Mouse (Mus musculus) bone marrow, adult 2 months (tissue): ENCODE measurements around the gene Zmym1. TPM values are rescaled to one million over a fixed set of nuclear protein-coding genes. Genes with fewer than 3 reads are reported as not detected.
"Not testable (repeated sequence)": the region's sequence is repeated elsewhere in the genome, so short reads cannot be mapped to it uniquely, and the experiment has no call there.

Experiments used
- H3K27ac ChIP-seq: fragments of 200-500 bp; 2 replicates; pipeline ENCODE4 v1.5.1; 2012; ENCODE audit warnings: low read depth, mild to moderate bottlenecking, control low read depth, inconsistent platforms, low read length; ENCODE audit not compliant: control insufficient read depth, poor library complexity, insufficient read depth
- H3K4me1 ChIP-seq: fragments of 200-500 bp; 2 replicates; pipeline ENCODE4 v1.6.1; 2011; ENCODE audit warnings: low read length; ENCODE audit not compliant: control insufficient read depth, insufficient read depth
- H3K4me3 ChIP-seq: fragments of 200-500 bp; replicated peaks from 2 replicates; pipeline ENCODE3; 2011; ENCODE audit warnings: mild to moderate bottlenecking, low read depth, low read length, control low read depth; ENCODE audit not compliant: control insufficient read depth
- CTCF ChIP-seq: fragments of 200-500 bp; IDR thresholded peaks from 2 replicates; pipeline ENCODE4 v1.5.1; 2011; ENCODE audit warnings: low read length, control low read depth; ENCODE audit not compliant: control insufficient read depth, insufficient read depth
- POLR2A ChIP-seq: fragments of 200-500 bp; IDR thresholded peaks from 2 replicates; pipeline ENCODE4 v1.6.1; 2011; ENCODE audit warnings: low read depth, mild to moderate bottlenecking, control low read depth, low read length, borderline replicate concordance; ENCODE audit not compliant: control insufficient read depth
- WGBS: fragments of 180-500 bp; shearing (Covaris S2); methylation state at CpG from one replicate; pipeline ENCODE4 v1.1.7; 2018; 5-methylcytosine and 5-hydroxymethylcytosine counted together
- polyA plus RNA-seq: library from polyadenylated mRNA; stranded (reverse); fragments of >200 nt; gene quantifications from 2 replicates; pipeline ENCODE4 v1.2.4, GENCODE M21; 2011; ENCODE audit warnings: low replicate concordance; ENCODE audit not compliant: missing spikeins, insufficient read depth, insufficient read length

Zmym1 gene
- polyA plus RNA-seq, 1 experiment, result 20.6 TPM

DNA sequence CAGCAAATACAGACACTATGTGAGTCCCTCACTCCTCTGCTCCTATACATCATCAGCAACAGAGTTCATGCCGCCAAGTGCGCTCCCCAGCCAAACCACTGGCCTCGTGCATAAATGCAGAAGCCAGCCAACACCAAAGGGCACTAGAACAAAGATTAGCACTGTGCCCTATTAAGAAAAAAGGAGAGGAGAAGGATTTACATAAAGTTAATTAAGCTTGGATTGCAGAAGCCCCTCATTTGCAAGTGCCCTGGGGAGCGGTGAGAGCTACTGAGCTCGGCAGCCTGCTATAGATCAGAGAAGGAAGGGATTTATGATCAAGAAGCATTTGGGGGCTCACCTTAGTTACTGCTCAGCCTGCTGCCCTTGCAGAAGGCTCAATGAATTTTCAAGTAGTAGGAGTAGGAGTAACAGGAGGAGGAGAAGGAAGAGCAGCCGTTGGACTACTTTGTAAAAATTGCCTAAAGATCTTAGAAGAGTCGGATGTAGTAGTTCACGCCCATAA lies 60.3 kb downstream of the Zmym1 start:
- H3K4me3 ChIP-seq, result no peak overlapping the region

GRCm38 (mm10) chr4:126999372-126999771 lies 61.6 kb downstream of the Zmym1 start:
- not testable (repeated sequence) for H3K4me1 ChIP-seq, H3K4me3 ChIP-seq, H3K27ac ChIP-seq
- WGBS, result 91% methylated on average over 16 of the region's 16 CpGs

More for the DNA sequence above, 60.3 kb downstream of the Zmym1 start:
- 70% methylated on average over 8 of the region's 8 CpGs for WGBS
- TF ChIP-seq POLR2A (no peak), CTCF (no peak)
- H3K27ac ChIP-seq, result no peak overlapping the region
- no peaks in the 10 kb centered on the region for H3K4me1 ChIP-seq

Other genes starting within 250 kb of the Zmym1 start
- gene Zmym4, start 93.0 kb downstream of the Zmym1 start, polyA plus RNA-seq, result 4.5 and 10.6 TPM in 2 replicates
- 379 and 425 TPM in 2 replicates for gene Sfpq, start 39.8 kb downstream of the Zmym1 start, polyA plus RNA-seq
- 2.8 and 3.0 TPM in 2 replicates for gene Zmym6, start 16.2 kb upstream of the Zmym1 start, polyA plus RNA-seq
- gene Tmem35b, start 62.5 kb upstream of the Zmym1 start, polyA plus RNA-seq, result 2.9 and 8.6 TPM in 2 replicates
- gene Dlgap3, start 108.1 kb upstream of the Zmym1 start, polyA plus RNA-seq, result 1.0 TPM in 1 of 2 replicates, not detected in the other
- 9.3 and 20.5 TPM in 2 replicates for gene Smim12, start 182.6 kb upstream of the Zmym1 start, polyA plus RNA-seq